Mouse (Mus musculus): ENCODE data around the gene Slc7a10. TPM values are rescaled to one million over a fixed set of nuclear protein-coding genes. Genes with fewer than 3 reads are reported as not detected.

Slc7a10 gene
- total RNA-seq, 1 experiment = not detected

GRCm38 (mm10) chr7:35164131-35164530, 22.1 kb upstream of the Slc7a10 start:
- no peak for TF ChIP-seq HCFC1 (IDR thresholded peaks at IDR 0.05; ENCODE audit: borderline replicate concordance, insufficient read depth, low read length)
- no peak for TF ChIP-seq CHD2 (IDR thresholded peaks at IDR 0.05; ENCODE audit: low read depth, low read length)
- no peak for TF ChIP-seq ZNF384 (IDR thresholded peaks at IDR 0.05; ENCODE audit: low read depth, low read length)
- TF ChIP-seq MAFK (IDR thresholded peaks at IDR 0.05; ENCODE audit: insufficient read depth, low read depth, low read length) = no peak
- no peak for TF ChIP-seq ZC3H11A (IDR thresholded peaks at IDR 0.05; ENCODE audit: borderline replicate concordance, low read depth, low read length)
- H3K9ac ChIP-seq (ENCODE audit: insufficient read depth, low read depth, low read length, poor library complexity, severe bottlenecking) = no peak overlapping the region
- no peaks in the 10 kb centered on the region for H3K36me3 ChIP-seq (ENCODE audit: control insufficient read depth, insufficient read depth, low read length, poor library complexity, severe bottlenecking)
- no peak overlapping the region for H3K4me3 ChIP-seq (ENCODE audit: insufficient read depth in 1 of 2, low read depth in 1 of 2, low read length in 2 of 2, poor library complexity in 1 of 2, severe bottlenecking in 1 of 2)
- no peak overlapping the region for H3K27ac ChIP-seq (ENCODE audit: insufficient read depth, low read depth, low read length, poor library complexity, severe bottlenecking)
- no peak for DNase-seq (ENCODE audit: low read depth, low spot score)
- no peaks in the 10 kb centered on the region for H3K9me3 ChIP-seq (ENCODE audit: control insufficient read depth, insufficient read depth, low read depth, low read length)
- in situ Hi-C loops (cut with MboI; ENCODE audit: low sequenced_read_pairs in 2 of 2, unreplicated experiment in 2 of 2) = loop anchor here in 1 of 2 experiments (25.0 kb wide), 1 partner anchor 327 kb away; no protein-coding TSS in a partner anchor
- H3K4me1 ChIP-seq (ENCODE audit: control insufficient read depth in 2 of 2, insufficient read depth in 2 of 2, low read length in 2 of 2, poor library complexity in 1 of 2) = no peaks in the 10 kb centered on the region

- Histone ChIP-seq H3K9me3 (ENCODE audit: control insufficient read depth, insufficient read depth, low read depth, low read length) (no peaks in the 10 kb centered on the region), H3K4me1 (ENCODE audit: control insufficient read depth in 2 of 2, insufficient read depth in 2 of 2, low read length in 2 of 2, poor library complexity in 1 of 2) (no peaks in the 10 kb centered on the region), H3K36me3 (ENCODE audit: control insufficient read depth, insufficient read depth, low read length, poor library complexity, severe bottlenecking) (no peaks in the 10 kb centered on the region), H3K9ac (ENCODE audit: insufficient read depth, low read depth, low read length, poor library complexity, severe bottlenecking) (no peak overlapping the region), H3K4me3 (ENCODE audit: insufficient read depth in 1 of 2, low read depth in 1 of 2, low read length in 2 of 2, poor library complexity in 1 of 2, severe bottlenecking in 1 of 2) (no peak overlapping the region), H3K27ac (ENCODE audit: insufficient read depth, low read depth, low read length, poor library complexity, severe bottlenecking) (no peak overlapping the region)
- TF ChIP-seq CHD2 (IDR thresholded peaks at IDR 0.05; ENCODE audit: low read depth, low read length) (no peak), HCFC1 (IDR thresholded peaks at IDR 0.05; ENCODE audit: borderline replicate concordance, insufficient read depth, low read length) (no peak), ZC3H11A (IDR thresholded peaks at IDR 0.05; ENCODE audit: borderline replicate concordance, low read depth, low read length) (no peak)
- in situ Hi-C loops (cut with MboI; ENCODE audit: low sequenced_read_pairs in 2 of 2, unreplicated experiment in 2 of 2) = loop anchor here in 1 of 2 experiments (25.0 kb wide), 1 partner anchor 330 kb away; no protein-coding TSS in a partner anchor
- no peak for DNase-seq (ENCODE audit: low read depth, low spot score)
Measured at GRCm38 (mm10) chr7:35166988-35167387, 19.2 kb upstream of the Slc7a10 start.

DNA sequence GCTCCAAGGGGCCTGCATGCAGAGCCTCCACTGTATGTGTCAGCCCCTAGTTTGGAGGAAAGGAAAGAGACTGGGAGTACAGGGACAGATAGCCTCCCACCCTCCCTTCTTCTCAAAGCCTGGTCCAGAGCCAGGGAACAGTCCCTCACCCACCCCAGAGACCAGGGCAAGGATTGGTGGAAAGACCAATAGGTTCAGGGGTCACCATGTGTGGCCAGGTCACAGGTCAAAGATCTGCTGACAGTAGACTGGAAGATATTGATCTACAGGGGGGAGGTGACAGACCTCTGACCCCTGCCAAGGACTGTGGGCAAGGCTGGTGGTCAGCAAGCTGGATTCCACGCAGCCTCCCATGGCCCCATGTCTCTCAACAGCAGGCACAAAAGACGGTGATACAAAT, 18.3 kb upstream of the Slc7a10 start:
- H3K27ac ChIP-seq (ENCODE audit: insufficient read depth, low read depth, low read length, poor library complexity, severe bottlenecking) = no peak overlapping the region
- no peak for DNase-seq (ENCODE audit: low read depth, low spot score)
- no peaks in the 10 kb centered on the region for H3K36me3 ChIP-seq (ENCODE audit: control insufficient read depth, insufficient read depth, low read length, poor library complexity, severe bottlenecking)
- H3K9ac ChIP-seq (ENCODE audit: insufficient read depth, low read depth, low read length, poor library complexity, severe bottlenecking) = no peak overlapping the region
- no peaks in the 10 kb centered on the region for H3K9me3 ChIP-seq (ENCODE audit: control insufficient read depth, insufficient read depth, low read depth, low read length)
- H3K4me3 ChIP-seq (ENCODE audit: insufficient read depth in 1 of 2, low read depth in 1 of 2, low read length in 2 of 2, poor library complexity in 1 of 2, severe bottlenecking in 1 of 2) = no peak overlapping the region
- 0 out of 4 replicates have a peak, but pooled peaks cover 0 to 2% of the 10 kb centered on the region in 2 experiments for H3K4me1 ChIP-seq (ENCODE audit: control insufficient read depth in 2 of 2, insufficient read depth in 2 of 2, low read length in 2 of 2, poor library complexity in 1 of 2)
- in situ Hi-C loops (cut with MboI; ENCODE audit: low sequenced_read_pairs in 2 of 2, unreplicated experiment in 2 of 2) = loop anchor here in 1 of 2 experiments (25.0 kb wide), 1 partner anchor 331 kb away; no protein-coding TSS in a partner anchor
- TF ChIP-seq CHD2 (IDR thresholded peaks at IDR 0.05; ENCODE audit: low read depth, low read length) (no peak), ZC3H11A (IDR thresholded peaks at IDR 0.05; ENCODE audit: borderline replicate concordance, low read depth, low read length) (no peak), ZNF384 (IDR thresholded peaks at IDR 0.05; ENCODE audit: low read depth, low read length) (no peak), HCFC1 (IDR thresholded peaks at IDR 0.05; ENCODE audit: borderline replicate concordance, insufficient read depth, low read length) (no peak)

- in situ Hi-C loops (cut with MboI; ENCODE audit: low sequenced_read_pairs in 2 of 2, unreplicated experiment in 2 of 2) = loop anchor here in 1 of 2 experiments (25.0 kb wide), 1 partner anchor 332 kb away; no protein-coding TSS in a partner anchor
- Histone ChIP-seq H3K27ac (ENCODE audit: insufficient read depth, low read depth, low read length, poor library complexity, severe bottlenecking) (no peak overlapping the region), H3K4me3 (ENCODE audit: insufficient read depth in 1 of 2, low read depth in 1 of 2, low read length in 2 of 2, poor library complexity in 1 of 2, severe bottlenecking in 1 of 2) (no peak overlapping the region), H3K36me3 (ENCODE audit: control insufficient read depth, insufficient read depth, low read length, poor library complexity, severe bottlenecking) (no peaks in the 10 kb centered on the region), H3K9ac (ENCODE audit: insufficient read depth, low read depth, low read length, poor library complexity, severe bottlenecking) (no peak overlapping the region), H3K9me3 (ENCODE audit: control insufficient read depth, insufficient read depth, low read depth, low read length) (no peaks in the 10 kb centered on the region), H3K4me1 (ENCODE audit: control insufficient read depth in 2 of 2, insufficient read depth in 2 of 2, low read length in 2 of 2, poor library complexity in 1 of 2) (0 out of 4 replicates have a peak, but pooled peaks cover 0 to 2% of the 10 kb centered on the region in 2 experiments)
- DNase-seq (ENCODE audit: low read depth, low spot score) = peak; percentile 78
- TF ChIP-seq CHD2 (IDR thresholded peaks at IDR 0.05; ENCODE audit: low read depth, low read length) = no peak
- peak; percentile 31; the same call in 1 of the 2 replicates for TF ChIP-seq ZC3H11A (IDR thresholded peaks at IDR 0.05; ENCODE audit: borderline replicate concordance, low read depth, low read length)
Measured at GRCm38 (mm10) chr7:35169341-35169740, 16.8 kb upstream of the Slc7a10 start.

DNA sequence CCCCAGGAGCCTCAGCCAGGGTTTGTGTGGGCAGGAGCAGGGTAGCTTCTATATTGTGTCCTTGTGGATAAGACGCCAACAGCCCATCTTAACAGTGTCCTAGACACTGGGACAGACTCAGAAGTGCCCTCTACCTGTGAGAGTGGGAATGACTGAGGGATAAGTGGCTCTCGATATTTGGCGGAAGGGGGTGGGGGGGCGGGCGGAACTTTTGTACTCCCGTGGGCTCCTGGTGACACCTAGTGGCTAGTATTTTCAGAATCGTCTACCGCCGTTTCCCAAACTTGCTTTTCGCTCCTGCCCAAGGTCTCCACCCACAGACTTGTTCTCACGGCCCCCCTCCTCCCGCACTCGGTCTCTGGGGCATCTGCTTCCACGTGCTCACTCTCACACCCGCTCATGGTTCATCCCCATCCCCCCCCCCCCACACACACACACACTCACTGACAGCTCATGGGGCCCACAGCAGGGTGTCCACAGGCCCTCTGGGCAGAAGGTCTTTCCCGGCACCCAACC, 14.3 kb upstream of the Slc7a10 start:
- Histone ChIP-seq H3K9ac (ENCODE audit: insufficient read depth, low read depth, low read length, poor library complexity, severe bottlenecking) (no peak overlapping the region), H3K27ac (ENCODE audit: insufficient read depth, low read depth, low read length, poor library complexity, severe bottlenecking) (no peak overlapping the region), H3K4me3 (ENCODE audit: insufficient read depth in 1 of 2, low read depth in 1 of 2, low read length in 2 of 2, poor library complexity in 1 of 2, severe bottlenecking in 1 of 2) (no peak overlapping the region), H3K9me3 (ENCODE audit: control insufficient read depth, insufficient read depth, low read depth, low read length) (no peaks in the 10 kb centered on the region), H3K4me1 (ENCODE audit: control insufficient read depth in 2 of 2, insufficient read depth in 2 of 2, low read length in 2 of 2, poor library complexity in 1 of 2) (0 out of 4 replicates have a peak, but pooled peaks cover 0 to 2% of the 10 kb centered on the region in 2 experiments), H3K36me3 (ENCODE audit: control insufficient read depth, insufficient read depth, low read length, poor library complexity, severe bottlenecking) (no peaks in the 10 kb centered on the region)
- DNase-seq (ENCODE audit: low read depth, low spot score) = peak; percentile 90
- no peak for TF ChIP-seq MAFK (IDR thresholded peaks at IDR 0.05; ENCODE audit: insufficient read depth, low read depth, low read length)
- no peak for TF ChIP-seq HCFC1 (IDR thresholded peaks at IDR 0.05; ENCODE audit: borderline replicate concordance, insufficient read depth, low read length)
- TF ChIP-seq ZC3H11A (IDR thresholded peaks at IDR 0.05; ENCODE audit: borderline replicate concordance, low read depth, low read length) = peak; percentile 78
- no peak for TF ChIP-seq CHD2 (IDR thresholded peaks at IDR 0.05; ENCODE audit: low read depth, low read length)
- no peak for TF ChIP-seq ZNF384 (IDR thresholded peaks at IDR 0.05; ENCODE audit: low read depth, low read length)
- in situ Hi-C loops (cut with MboI; ENCODE audit: low sequenced_read_pairs in 2 of 2, unreplicated experiment in 2 of 2) = loop anchor here in 1 of 2 experiments (25.0 kb wide), 1 partner anchor 335 kb away; no protein-coding TSS in a partner anchor
